Mouse (Mus musculus) liver, embryonic 14.5 days (tissue): Measurements from ENCODE around the gene Xrn1. TPM values are rescaled to one million over a fixed set of nuclear protein-coding genes. Genes with fewer than 3 reads are reported as not detected.

ENCODE experiments used
- ATAC-seq: fragments of 200-750 bp; cut with Nextera tagmentation; 2 replicates; pipeline ENCODE4 v1.8.0; 2017; ENCODE audit warnings: moderate number of reproducible peaks, mild to moderate bottlenecking, moderate library complexity; ENCODE audit not compliant: insufficient read depth
- DNase-seq, 3 experiments: peaks; one replicate each; pipeline ENCODE4 v3.0.0-alpha.2; 2012 to 2013; ENCODE audit warnings: low read depth in 3 of 3, low spot score in 3 of 3
- H3K27ac ChIP-seq: fragments of 300-500 bp; sonication (generic); 2 replicates; pipeline ENCODE4 v1.5.1; 2014; ENCODE audit warnings: moderate library complexity, mild to moderate bottlenecking, control low read depth, inconsistent platforms
- H3K27me3 ChIP-seq: fragments of 300-500 bp; sonication (generic); 2 replicates; pipeline ENCODE4 v1.6.1; 2014; ENCODE audit warnings: mild to moderate bottlenecking, low read length, moderate library complexity; ENCODE audit not compliant: control insufficient read depth, insufficient read depth
- H3K36me3 ChIP-seq: fragments of 300-500 bp; sonication (generic); replicated peaks from 2 replicates; pipeline ENCODE4 v1.6.1; 2014; ENCODE audit warnings: low read depth; ENCODE audit not compliant: control insufficient read depth, insufficient read depth
- H3K4me1 ChIP-seq, 2 experiments: fragments of 200-500 bp in 1 of 2; fragments of 300-500 bp in 1 of 2; sonication (generic) in 1 of 2; replicated peaks; 2 replicates each; pipeline ENCODE4 v1.6.1; 2012 to 2014; ENCODE audit warnings: antibody characterized with exemption in 1 of 2, inconsistent platforms in 1 of 2, low read length in 1 of 2; ENCODE audit not compliant: control insufficient read depth in 2 of 2, insufficient read depth in 2 of 2
- H3K4me2 ChIP-seq: fragments of 300-500 bp; sonication (generic); 2 replicates; pipeline ENCODE4 v1.6.1; 2014; ENCODE audit warnings: low read depth, mild to moderate bottlenecking, control low read depth, moderate library complexity
- H3K4me3 ChIP-seq, 2 experiments: fragments of 200-500 bp in 1 of 2; fragments of 300-500 bp in 1 of 2; sonication (generic) in 1 of 2; 2 replicates each; pipeline ENCODE4 v1.5.1; 2012 to 2014; ENCODE audit warnings: low read depth in 2 of 2, low read length in 2 of 2, mild to moderate bottlenecking in 2 of 2, control low read depth in 1 of 2, inconsistent platforms in 1 of 2, moderate library complexity in 1 of 2; ENCODE audit not compliant: insufficient read depth in 1 of 2
- H3K9ac ChIP-seq: fragments of 300-500 bp; sonication (generic); replicated peaks from 2 replicates; pipeline ENCODE4 v1.6.1; 2014; ENCODE audit warnings: mild to moderate bottlenecking, control low read depth, moderate library complexity
- H3K9me3 ChIP-seq: fragments of 300-500 bp; sonication (generic); 2 replicates; pipeline ENCODE4 v1.6.1; 2016; ENCODE audit warnings: low read length, mixed read lengths; ENCODE audit not compliant: control insufficient read depth
- CTCF ChIP-seq: IDR thresholded peaks from 2 replicates; pipeline ENCODE4 v1.5.1; 2016; ENCODE audit warnings: antibody characterized with exemption, low read depth, control low read depth
- EP300 ChIP-seq: IDR thresholded peaks from 2 replicates; pipeline ENCODE4 v1.6.1; 2016; ENCODE audit warnings: antibody characterized with exemption, low read depth
- WGBS: fragments of 180-500 bp; shearing (Covaris S2); extraction: QIAGEN DNeasy Blood & Tissue Kit; methylation state at CpG from one replicate; pipeline ENCODE4 v1.1.7; 2014; ENCODE audit not compliant: insufficient replicate concordance; 5-methylcytosine and 5-hydroxymethylcytosine counted together
- polyA plus RNA-seq, 2 experiments: library from polyadenylated mRNA; depleted of rRNA in 1 of 2; stranded (reverse) in 1 of 2; unstranded in 1 of 2; fragments of >200 nt; fragmentation: Nextera tagmentation in 1 of 2; extraction: Ambion mirVana in 1 of 2; gene quantifications; 2 replicates each; pipeline versions ENCODE4 v1.2.1 to v1.2.3; 2012 to 2014

Xrn1 gene
- polyA plus RNA-seq, 2 experiments: 3.2 to 5.3 TPM

- ATAC-seq: no peak
- Histone ChIP-seq H3K36me3 (no peaks in the 10 kb centered on the region), H3K9me3 (no peaks in the 10 kb centered on the region; the same call in none of the 2 replicates), H3K4me3 (no peak overlapping the region), H3K4me1 (no peaks in the 10 kb centered on the region), H3K9ac (no peak overlapping the region), H3K4me2 (no peak overlapping the region), H3K27me3 (no peaks in the 10 kb centered on the region), H3K27ac (no peak overlapping the region)
- 73% methylated on average over 8 of the region's 8 CpGs for WGBS
- DNase-seq: no peak
- TF ChIP-seq EP300 (no peak), CTCF (no peak)
Measured at GRCm38 (mm10) chr9:96102846-96103245, 148.3 kb downstream of the Xrn1 start.

Other genes starting within 250 kb of the Xrn1 start
- 0.44 and 0.45 TPM in 2 replicates for gene Trpc1, start 204.4 kb upstream of the Xrn1 start, polyA plus RNA-seq (2012; rRNA removed)
- gene Trpc1, start 204.4 kb upstream of the Xrn1 start, polyA plus RNA-seq (2014; fragmentation: Nextera tagmentation; extraction: Ambion mirVana): 0.51 and 0.52 TPM in 2 replicates
- gene Pls1, start 109.4 kb upstream of the Xrn1 start, polyA plus RNA-seq (2012; rRNA removed): 2.3 and 3.2 TPM in 2 replicates
- 11.0 and 12.2 TPM in 2 replicates for gene Pls1, start 109.4 kb upstream of the Xrn1 start, polyA plus RNA-seq (2014; fragmentation: Nextera tagmentation; extraction: Ambion mirVana)
- 2.3 and 3.6 TPM in 2 replicates for gene Atr, start 97.2 kb upstream of the Xrn1 start, polyA plus RNA-seq (2012; rRNA removed)
- 3.6 and 4.3 TPM in 2 replicates for gene Atr, start 97.2 kb upstream of the Xrn1 start, polyA plus RNA-seq (2014; fragmentation: Nextera tagmentation; extraction: Ambion mirVana)
- gene Gk5, start 164.6 kb downstream of the Xrn1 start, polyA plus RNA-seq (2012; rRNA removed): 0.12 and 0.41 TPM in 2 replicates
- gene Gk5, start 164.6 kb downstream of the Xrn1 start, polyA plus RNA-seq (2014; fragmentation: Nextera tagmentation; extraction: Ambion mirVana): 0.43 and 0.51 TPM in 2 replicates
- 38.8 and 43.3 TPM in 2 replicates for gene Tfdp2, start 241.5 kb downstream of the Xrn1 start, polyA plus RNA-seq (2012; rRNA removed)
- gene Tfdp2, start 241.5 kb downstream of the Xrn1 start, polyA plus RNA-seq (2014; fragmentation: Nextera tagmentation; extraction: Ambion mirVana): 101 and 106 TPM in 2 replicates